Mouse (Mus musculus) embryonic fibroblast, embryonic 13.5 days (primary cell): ENCODE measurements around the gene Zfp503. TPM values are rescaled to one million over a fixed set of nuclear protein-coding genes. Genes with fewer than 3 reads are reported as not detected.

Source experiments
- H3K27ac ChIP-seq: 2 replicates; pipeline ENCODE4 v1.5.1; 2012; ENCODE audit warnings: low read length, control low read depth, inconsistent platforms; ENCODE audit not compliant: insufficient read depth
- H3K4me1 ChIP-seq: 2 replicates; pipeline ENCODE4 v1.6.1; 2011; ENCODE audit warnings: low read length; ENCODE audit not compliant: control insufficient read depth, insufficient read depth
- H3K4me3 ChIP-seq: 2 replicates; pipeline ENCODE4 v1.5.1; 2011; ENCODE audit warnings: mild to moderate bottlenecking, control low read depth, low read length; ENCODE audit not compliant: insufficient read depth
- CTCF ChIP-seq: IDR thresholded peaks from 2 replicates; pipeline ENCODE4 v1.5.1; 2011; ENCODE audit warnings: mild to moderate bottlenecking, control low read depth, low read length, moderate library complexity, borderline replicate concordance; ENCODE audit not compliant: insufficient read depth
- POLR2A ChIP-seq: IDR thresholded peaks from 2 replicates; pipeline ENCODE4 v1.6.1; 2011; ENCODE audit warnings: low read depth, mild to moderate bottlenecking, control low read depth, low read length, moderate library complexity
- polyA plus RNA-seq: library from polyadenylated mRNA; stranded (reverse); fragments of >200 nt; gene quantifications from 2 replicates; pipeline ENCODE4 v1.2.4, GENCODE M21; 2011; ENCODE audit warnings: low read depth; ENCODE audit not compliant: missing spikeins, insufficient read length

Zfp503 gene
- polyA plus RNA-seq, 1 experiment, result 29.8 TPM

DNA sequence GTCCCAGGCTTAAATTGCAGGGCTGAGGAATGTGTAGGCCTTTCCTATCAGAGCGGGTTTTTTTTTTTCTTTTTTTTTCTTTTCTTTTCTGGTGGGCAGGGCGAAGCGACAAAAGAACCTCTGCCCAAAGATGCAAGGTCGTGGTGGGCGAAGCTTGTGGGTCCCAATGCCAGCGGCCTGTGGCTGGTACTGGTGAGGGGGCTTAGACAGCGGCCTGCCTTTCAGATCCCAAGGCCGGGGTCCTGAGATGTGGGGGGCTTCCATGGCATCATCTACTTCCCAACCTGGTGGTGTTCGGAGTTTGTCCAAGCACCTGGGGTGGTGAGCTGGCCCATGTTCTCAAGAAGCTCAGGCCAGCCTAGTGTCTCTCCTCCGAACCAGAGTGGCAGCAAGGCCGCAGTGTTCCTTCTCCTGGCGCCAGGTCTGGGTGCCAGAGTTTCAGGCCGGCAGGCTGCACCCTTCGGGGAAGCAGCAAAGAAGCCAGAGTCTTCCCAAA, 7.3 kb downstream of the Zfp503 start:
- no peak for TF ChIP-seq CTCF
- TF ChIP-seq POLR2A, result 0 out of 2 replicates have a peak, but pooled peaks have one; percentile 11
- H3K4me3 ChIP-seq, result peak overlapping the region; percentile 62
- peaks cover 2% of the 10 kb centered on the region; the same call in 1 of the 2 replicates for H3K4me1 ChIP-seq
- H3K27ac ChIP-seq, result peak overlapping the region; percentile 74

DNA sequence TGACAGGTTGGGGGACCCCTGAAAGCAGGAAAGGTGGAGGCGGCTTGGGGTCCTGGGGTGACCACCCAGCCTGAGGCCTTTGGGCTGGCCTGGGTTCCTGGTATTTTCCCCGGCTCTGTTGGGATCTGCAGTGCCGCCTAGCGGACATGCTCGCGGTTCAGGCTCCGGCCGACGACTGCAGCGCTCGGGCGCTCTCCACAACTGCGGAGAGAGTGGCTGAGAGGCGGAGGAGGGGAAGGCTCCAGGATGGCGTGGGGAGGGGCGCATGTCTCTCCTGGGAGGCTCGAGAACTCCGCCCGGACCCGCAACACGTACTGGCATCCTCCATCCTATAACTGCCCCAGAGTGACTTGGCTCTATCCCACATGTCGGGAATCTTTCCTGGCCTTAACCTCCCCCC, 7.9 kb downstream of the Zfp503 start:
- Histone ChIP-seq H3K27ac (no peak overlapping the region), H3K4me3 (no peak overlapping the region), H3K4me1 (peaks cover 2% of the 10 kb centered on the region; the same call in 1 of the 2 replicates)
- peak; percentile 73 for TF ChIP-seq CTCF
- TF ChIP-seq POLR2A, result no peak

DNA sequence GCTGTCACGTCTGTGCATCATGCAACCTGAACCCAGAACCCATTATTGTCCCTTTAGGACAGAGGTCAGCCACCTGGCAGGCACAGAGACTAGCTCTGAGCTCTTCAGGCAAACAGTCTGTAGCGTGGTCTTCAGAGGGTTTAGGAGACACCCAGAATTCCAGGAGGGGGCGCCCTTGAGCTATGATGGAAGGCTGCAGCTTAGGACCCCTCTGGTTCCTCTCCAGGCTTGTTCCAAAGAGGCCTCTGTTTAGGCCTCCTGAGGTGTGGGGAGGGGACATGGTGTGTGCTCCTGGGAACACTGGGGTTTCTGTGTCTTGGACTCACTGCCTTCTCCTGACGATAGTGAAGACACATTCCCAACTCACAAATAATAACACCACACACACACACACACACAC, 20.4 kb downstream of the Zfp503 start:
- no peaks in the 10 kb centered on the region for H3K4me1 ChIP-seq
- no peak overlapping the region for H3K27ac ChIP-seq
- TF ChIP-seq POLR2A (no peak), CTCF (no peak)
- no peak overlapping the region for H3K4me3 ChIP-seq

GRCm38 (mm10) chr14:21967375-21968010, 21.9 kb downstream of the Zfp503 start:
- TF ChIP-seq POLR2A, result no peak
- no peak for TF ChIP-seq CTCF
- H3K4me3 ChIP-seq, result no peak overlapping the region
- H3K4me1 ChIP-seq, result no peaks in the 10 kb centered on the region
- no peak overlapping the region for H3K27ac ChIP-seq

DNA sequence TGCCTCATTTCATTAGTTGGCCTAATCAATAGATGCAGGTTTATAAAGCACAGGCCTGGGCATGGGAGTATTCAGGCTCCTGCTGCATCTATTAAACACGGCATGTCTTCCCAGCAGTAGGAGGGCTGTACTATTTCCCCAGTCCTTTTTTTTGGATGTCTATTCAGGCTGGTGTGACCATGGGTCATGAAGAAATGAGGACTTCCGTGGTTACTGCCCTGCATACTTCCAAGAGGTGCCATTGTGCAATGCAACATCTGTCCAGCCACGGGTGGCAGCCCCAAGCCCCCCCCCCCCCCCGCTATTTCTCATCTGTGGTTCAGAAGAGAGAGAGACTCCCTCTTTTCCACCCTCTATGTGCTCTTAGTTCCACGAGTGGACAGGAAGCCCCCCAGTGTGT, 23.1 kb downstream of the Zfp503 start:
- Histone ChIP-seq H3K4me3 (no peak overlapping the region), H3K27ac (no peak overlapping the region), H3K4me1 (no peaks in the 10 kb centered on the region)
- TF ChIP-seq POLR2A (no peak), CTCF (no peak)

- no peak overlapping the region for H3K4me3 ChIP-seq
- H3K4me1 ChIP-seq, result no peaks in the 10 kb centered on the region
- H3K27ac ChIP-seq, result no peak overlapping the region
- TF ChIP-seq CTCF, result no peak
- no peak for TF ChIP-seq POLR2A
Measured at GRCm38 (mm10) chr14:21962381-21963050, 26.9 kb downstream of the Zfp503 start.

- TF ChIP-seq POLR2A, result no peak
- no peak for TF ChIP-seq CTCF
Measured at GRCm38 (mm10) chr14:21959243-21959642, 30.2 kb downstream of the Zfp503 start.

GRCm38 (mm10) chr14:21958643-21959042, 30.8 kb downstream of the Zfp503 start:
- Histone ChIP-seq H3K4me1 (no peaks in the 10 kb centered on the region), H3K27ac (no peak overlapping the region), H3K4me3 (no peak overlapping the region)
- TF ChIP-seq CTCF (no peak), POLR2A (no peak)

More at GRCm38 (mm10) chr14:21959243-21959642, 30.2 kb downstream of the Zfp503 start:
- no peak overlapping the region for H3K27ac ChIP-seq
- H3K4me1 ChIP-seq, result no peaks in the 10 kb centered on the region
- no peak overlapping the region for H3K4me3 ChIP-seq

GRCm38 (mm10) chr14:21952541-21952940, 36.9 kb downstream of the Zfp503 start:
- H3K4me3 ChIP-seq, result no peak overlapping the region
- TF ChIP-seq CTCF (no peak), POLR2A (no peak)
- no peak overlapping the region for H3K27ac ChIP-seq
- no peaks in the 10 kb centered on the region for H3K4me1 ChIP-seq
